In the genomic region with DNA sequence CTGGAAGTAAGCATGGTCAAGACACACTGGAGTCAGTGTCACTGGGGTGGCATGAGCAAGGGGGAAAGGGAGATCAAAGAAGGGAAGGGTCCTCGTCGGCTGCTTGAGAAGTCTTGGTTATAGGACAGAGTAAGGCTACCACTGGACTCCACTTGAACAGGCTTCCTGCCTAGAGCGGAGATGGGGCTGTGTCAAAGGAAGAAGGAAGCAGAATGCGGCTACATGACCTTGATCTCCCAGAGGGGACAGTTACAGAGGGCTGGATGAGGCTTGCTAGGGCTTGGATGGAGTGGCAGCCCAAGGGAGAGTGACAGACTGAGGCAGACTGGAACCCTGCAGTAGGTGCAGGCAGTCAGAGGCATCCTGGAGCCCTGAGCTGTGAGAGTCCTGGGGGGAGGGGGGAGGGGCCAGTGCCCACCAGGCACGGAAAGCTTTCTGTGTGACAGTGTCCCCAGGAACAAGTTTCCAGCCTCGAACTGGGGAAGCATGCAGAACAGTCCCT, we compare ENCODE assay signal across 17 mouse cellular contexts. TPM values are rescaled to one million over a fixed set of nuclear protein-coding genes. Genes with fewer than 3 reads are reported as not detected.
DNase-seq lines count a peak whose midpoint lies in the region; ATAC-seq and TF ChIP-seq lines count a peak whose summit lies in the region.
"Had no signal": no experiment of that assay in that cellular context is flagged by ENCODE, and none has a peak within 500 bp of the region (broad histone marks: within the 10 kb centered on the region; RNA-seq: fewer than 3 reads in every experiment).

No protein-coding gene starts in this region.

- no peak for TF ChIP-seq POLR2A in liver, adult 2 months (IDR thresholded peaks at IDR 0.05; ENCODE audit: extremely low read depth, insufficient read depth, low read length)
- TF ChIP-seq POLR2A in spleen, adult 2 months (IDR thresholded peaks at IDR 0.05; ENCODE audit: low read depth, low read length): no peak

- H3K4me3 ChIP-seq in heart, embryonic 10.5 days: no peak overlapping the region
- no peak overlapping the region for H3K4me3 ChIP-seq in liver, adult 2 months (ENCODE audit: insufficient read depth, low read depth, low read length)
- H3K4me3 ChIP-seq in liver, postnatal 0 days (ENCODE audit: low read depth, low read length): no peak overlapping the region
- H3K4me3 ChIP-seq in spleen, adult 2 months (ENCODE audit: extremely low read depth, insufficient read depth, insufficient read length): no peak overlapping the region
- no peak overlapping the region for H3K4me3 ChIP-seq in limb, embryonic 10.5 days
- H3K4me3 ChIP-seq: erythroblast, embryonic 14.5 days had no signal

- H3K36me3 ChIP-seq in heart, embryonic 10.5 days: no peaks in the 10 kb centered on the region
- H3K36me3 ChIP-seq in liver, adult 2 months (ENCODE audit: control insufficient read depth, insufficient read depth, low read length): no peaks in the 10 kb centered on the region
- H3K36me3 ChIP-seq in liver, postnatal 0 days (replicated peaks; ENCODE audit: insufficient read depth, low read length): no peaks in the 10 kb centered on the region
- no peaks in the 10 kb centered on the region for H3K36me3 ChIP-seq in spleen, adult 2 months (ENCODE audit: control insufficient read depth, insufficient read depth, low read length)
- H3K36me3 ChIP-seq in limb, embryonic 10.5 days: no peaks in the 10 kb centered on the region

- H3K27ac ChIP-seq in heart, embryonic 10.5 days: peak overlapping the region; percentile 76
- peak overlapping the region; percentile 27; the same call in 1 of the 2 replicates for H3K27ac ChIP-seq in liver, adult 2 months (replicated peaks; ENCODE audit: insufficient read depth, low read depth, low read length)
- no peak overlapping the region for H3K27ac ChIP-seq in liver, postnatal 0 days (ENCODE audit: low read depth)
- peak overlapping the region; percentile 13; the same call in 1 of the 2 replicates for H3K27ac ChIP-seq in spleen, adult 2 months (ENCODE audit: insufficient read depth, low read length)
- peak overlapping the region; percentile 21 for H3K27ac ChIP-seq in limb, embryonic 10.5 days
- H3K27ac ChIP-seq: macrophage had no signal

- no peak overlapping the region for H3K4me2 ChIP-seq in liver, postnatal 0 days (ENCODE audit: low read depth, low read length)

- no peak overlapping the region for H3K9ac ChIP-seq in liver, adult 2 months (ENCODE audit: low read depth, low read length)
- no peak overlapping the region for H3K9ac ChIP-seq in liver, postnatal 0 days (replicated peaks)
- H3K9ac ChIP-seq: forebrain, postnatal 0 days had no signal

- H3K4me1 ChIP-seq in heart, embryonic 10.5 days: peaks cover 71% of the 10 kb centered on the region
- peaks cover 6% of the 10 kb centered on the region for H3K4me1 ChIP-seq in liver, adult 2 months (ENCODE audit: control insufficient read depth, insufficient read depth, low read length)
- peaks cover 17% of the 10 kb centered on the region for H3K4me1 ChIP-seq in liver, postnatal 0 days (ENCODE audit: insufficient read depth)
- H3K4me1 ChIP-seq in spleen, adult 2 months (ENCODE audit: control insufficient read depth, insufficient read depth, insufficient read length): peaks cover 8% of the 10 kb centered on the region
- H3K4me1 ChIP-seq in limb, embryonic 10.5 days: peaks cover 34% of the 10 kb centered on the region

- H3K9me3 ChIP-seq in heart, embryonic 10.5 days: no peaks in the 10 kb centered on the region
- no peaks in the 10 kb centered on the region for H3K9me3 ChIP-seq in liver, postnatal 0 days (ENCODE audit: low read length)
- no peaks in the 10 kb centered on the region for H3K9me3 ChIP-seq in limb, embryonic 10.5 days (replicated peaks)

- DNase-seq in heart, embryonic 10.5 days (ENCODE audit: low spot score): no peak
- no peak for DNase-seq in heart, postnatal 14 days
- DNase-seq in liver, adult 2 months (ENCODE audit: extremely low read depth, low read depth, low spot score): no peak
- no peak for DNase-seq in liver, postnatal 0 days
- DNase-seq in spleen, adult 2 months (ENCODE audit: low read depth in 1 of 2, low spot score in 2 of 2): no peak
- no peak for DNase-seq in spleen, adult 18-20 months
- no peak for DNase-seq in limb, embryonic 10.5 days (ENCODE audit: low spot score)
- DNase-seq: cerebellum, adult 11 months; cerebellum, postnatal 14 days; forebrain, postnatal 0 days; kidney, adult 8-10 months; liver; midbrain, embryonic 14.5 days had no signal

- ATAC-seq in liver, postnatal 0 days: no peak
- no peak for ATAC-seq in erythroid progenitor cell, adult 5-6 weeks (replicated peaks; ENCODE audit: low FRiP score, poor library complexity, severe bottlenecking)
- ATAC-seq: forebrain, postnatal 0 days had no signal

- no peak for TF ChIP-seq EP300 in liver, postnatal 0 days (IDR thresholded peaks at IDR 0.05; ENCODE audit: low read depth)

- H3K27me3 ChIP-seq in heart, embryonic 10.5 days (ENCODE audit: insufficient read depth, poor library complexity, severe bottlenecking): no peaks in the 10 kb centered on the region
- H3K27me3 ChIP-seq in liver, adult 2 months (ENCODE audit: control insufficient read depth, insufficient read depth, low read length): no peaks in the 10 kb centered on the region
- no peaks in the 10 kb centered on the region for H3K27me3 ChIP-seq in liver, postnatal 0 days (ENCODE audit: insufficient read depth, low read length)
- no peaks in the 10 kb centered on the region for H3K27me3 ChIP-seq in spleen, adult 2 months (ENCODE audit: control insufficient read depth, insufficient read depth, low read length)
- no peaks in the 10 kb centered on the region for H3K27me3 ChIP-seq in limb, embryonic 10.5 days (ENCODE audit: low read depth, poor library complexity, severe bottlenecking)

- 41% methylated on average over 6 of the region's 6 CpGs for WGBS in heart, embryonic 10.5 days
- WGBS in liver, adult 2 months: 67% methylated on average over 6 of the region's 6 CpGs
- WGBS in liver, postnatal 0 days (ENCODE audit: insufficient replicate concordance): 46% methylated on average over 6 of the region's 6 CpGs
- 34% methylated on average over 6 of the region's 6 CpGs for WGBS in spleen, adult 2 months
- WGBS in limb, embryonic 10.5 days: 58% methylated on average over 6 of the region's 6 CpGs

- no peak for TF ChIP-seq CTCF in liver, adult 2 months (IDR thresholded peaks at IDR 0.05; ENCODE audit: low read depth, low read length)
- no peak for TF ChIP-seq CTCF in liver, postnatal 0 days (IDR thresholded peaks at IDR 0.05; ENCODE audit: low read depth)
- no peak for TF ChIP-seq CTCF in spleen, adult 2 months (IDR thresholded peaks at IDR 0.05; ENCODE audit: extremely low read depth, insufficient read depth, insufficient read length, insufficient replicate concordance)

- intact Hi-C loops in heart, postnatal 14 days (cut with DNase I): no loop called here

- no peaks in the 10 kb centered on the region for H3K79me2 ChIP-seq in liver, adult 2 months (ENCODE audit: control insufficient read depth, insufficient read depth, low read length)

RNA-seq across cellular contexts. Expression of a gene that starts 5.8 kb away (rescaled TPM):
- polyA plus RNA-seq in heart, embryonic 10.5 days (2016; fragmentation: Nextera tagmentation; extraction: Ambion mirVana): 87.1 and 149 TPM in 2 replicates
- 100 to 1,000 TPM; 148 to 162 TPM for total RNA-seq in heart, postnatal 14 days (2021)
- 14.2 and 25.9 TPM in 2 replicates for total RNA-seq in liver, adult 2 months (2014; rRNA removed)
- 55.0 and 70.8 TPM in 2 replicates for polyA plus RNA-seq in liver, adult 2 months (2012; rRNA removed)
- 29.9 and 30.2 TPM in 2 replicates for polyA plus RNA-seq in liver, postnatal 0 days (2015; fragmentation: Nextera tagmentation; extraction: Ambion mirVana)
- 132 and 168 TPM in 2 replicates for polyA plus RNA-seq in spleen, adult 2 months (2012; rRNA removed)
- polyA plus RNA-seq in limb, embryonic 10.5 days (2016; fragmentation: Nextera tagmentation; extraction: Ambion mirVana): 27.9 and 28.5 TPM in 2 replicates
- 5.4 and 15.5 TPM in 2 replicates for total RNA-seq in erythroid progenitor cell, adult 5-6 weeks (2015; ENCODE audit: low replicate concordance)
- total RNA-seq in erythroid progenitor cell, adult 5-6 weeks (2017; ENCODE audit: low replicate concordance): 0.64 and 1.4 TPM in 2 replicates
- total RNA-seq: neutrophil, adult 5-6 weeks had no signal

RNA-seq across cellular contexts. Expression of a gene that starts 19.0 kb away (rescaled TPM):
- polyA plus RNA-seq in heart, embryonic 10.5 days (2016; fragmentation: Nextera tagmentation; extraction: Ambion mirVana): 179 and 305 TPM in 2 replicates
- total RNA-seq in heart, postnatal 14 days (2021): 100 to 1,000 TPM; 595 to 617 TPM
- 0.47 and 1.4 TPM in 2 replicates for total RNA-seq in liver, adult 2 months (2014; rRNA removed)
- polyA plus RNA-seq in liver, adult 2 months (2012; rRNA removed): 0.26 and 0.34 TPM in 2 replicates
- polyA plus RNA-seq in liver, postnatal 0 days (2015; fragmentation: Nextera tagmentation; extraction: Ambion mirVana): 1.3 and 5.9 TPM in 2 replicates
- polyA plus RNA-seq in spleen, adult 2 months (2012; rRNA removed): 6.3 and 7.4 TPM in 2 replicates
- 21.6 and 35.7 TPM in 2 replicates for polyA plus RNA-seq in limb, embryonic 10.5 days (2016; fragmentation: Nextera tagmentation; extraction: Ambion mirVana)
- 0.84 TPM in 1 of 2 replicates, not detected in the other for total RNA-seq in erythroid progenitor cell, adult 5-6 weeks (2015; ENCODE audit: low replicate concordance)
- total RNA-seq in erythroid progenitor cell, adult 5-6 weeks (2017; ENCODE audit: low replicate concordance): not detected in 2 replicates
- total RNA-seq: neutrophil, adult 5-6 weeks had no signal

RNA-seq across cellular contexts. Expression of a gene that starts 41.1 kb away (rescaled TPM):
- polyA plus RNA-seq in heart, embryonic 10.5 days (2016; fragmentation: Nextera tagmentation; extraction: Ambion mirVana): 25.1 and 28.4 TPM in 2 replicates
- total RNA-seq in heart, postnatal 14 days (2021): 100 to 1,000 TPM in 1 of 2 experiments, 10 to 100 TPM in 1; 97.9 to 104 TPM
- total RNA-seq in liver, adult 2 months (2014; rRNA removed): 38.0 and 45.6 TPM in 2 replicates
- 90.0 and 134 TPM in 2 replicates for polyA plus RNA-seq in liver, adult 2 months (2012; rRNA removed)
- 14.0 and 15.9 TPM in 2 replicates for polyA plus RNA-seq in liver, postnatal 0 days (2015; fragmentation: Nextera tagmentation; extraction: Ambion mirVana)
- polyA plus RNA-seq in spleen, adult 2 months (2012; rRNA removed): 22.3 and 32.4 TPM in 2 replicates
- polyA plus RNA-seq in limb, embryonic 10.5 days (2016; fragmentation: Nextera tagmentation; extraction: Ambion mirVana): 11.8 and 16.7 TPM in 2 replicates
- total RNA-seq in erythroid progenitor cell, adult 5-6 weeks (2015; ENCODE audit: low replicate concordance): not detected in 2 replicates
- 0.64 and 3.9 TPM in 2 replicates for total RNA-seq in erythroid progenitor cell, adult 5-6 weeks (2017; ENCODE audit: low replicate concordance)

RNA-seq across cellular contexts. Expression of a gene that starts 53.7 kb away (rescaled TPM):
- 39.8 and 49.0 TPM in 2 replicates for polyA plus RNA-seq in heart, embryonic 10.5 days (2016; fragmentation: Nextera tagmentation; extraction: Ambion mirVana)
- 10 to 100 TPM; 22.8 to 23.6 TPM for total RNA-seq in heart, postnatal 14 days (2021)
- 0.74 and 1.2 TPM in 2 replicates for total RNA-seq in liver, adult 2 months (2014; rRNA removed)
- polyA plus RNA-seq in liver, adult 2 months (2012; rRNA removed): 2.2 and 2.5 TPM in 2 replicates
- 4.3 and 5.8 TPM in 2 replicates for polyA plus RNA-seq in liver, postnatal 0 days (2015; fragmentation: Nextera tagmentation; extraction: Ambion mirVana)
- polyA plus RNA-seq in spleen, adult 2 months (2012; rRNA removed): 34.2 and 40.4 TPM in 2 replicates
- polyA plus RNA-seq in limb, embryonic 10.5 days (2016; fragmentation: Nextera tagmentation; extraction: Ambion mirVana): 26.0 and 26.1 TPM in 2 replicates
- 2.9 and 3.8 TPM in 2 replicates for total RNA-seq in erythroid progenitor cell, adult 5-6 weeks (2015; ENCODE audit: low replicate concordance)
- 2.3 and 2.4 TPM in 2 replicates for total RNA-seq in erythroid progenitor cell, adult 5-6 weeks (2017; ENCODE audit: low replicate concordance)
